Mouse (Mus musculus): ENCODE results near the gene Wdfy1. TPM values are rescaled to one million over a fixed set of nuclear protein-coding genes. Genes with fewer than 3 reads are reported as not detected.

Wdfy1 gene
- total RNA-seq, 2 experiments from 2014 or later, result 36.2 to 38.2 TPM

DNA sequence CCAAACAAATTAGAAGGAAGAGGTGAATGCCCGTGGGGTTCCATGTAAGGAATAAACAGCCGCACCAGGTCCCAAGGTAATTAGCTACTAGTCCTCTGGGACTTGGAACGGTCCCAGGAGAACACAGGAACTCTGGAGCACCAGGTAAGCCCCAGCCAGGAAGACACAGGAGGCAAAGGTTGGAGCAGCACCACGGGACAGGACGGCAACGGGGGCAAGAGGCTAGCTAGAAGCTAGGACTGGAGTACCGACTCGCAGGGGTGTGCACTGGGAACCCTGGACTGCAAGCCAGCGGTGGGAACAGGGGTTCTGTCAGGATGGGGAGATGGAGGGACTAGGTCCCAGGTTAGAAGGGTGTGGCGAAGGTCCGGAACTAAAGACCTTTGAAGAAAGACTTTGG is 15.3 kb downstream of the Wdfy1 start:
- DNase-seq, result no peak

DNA sequence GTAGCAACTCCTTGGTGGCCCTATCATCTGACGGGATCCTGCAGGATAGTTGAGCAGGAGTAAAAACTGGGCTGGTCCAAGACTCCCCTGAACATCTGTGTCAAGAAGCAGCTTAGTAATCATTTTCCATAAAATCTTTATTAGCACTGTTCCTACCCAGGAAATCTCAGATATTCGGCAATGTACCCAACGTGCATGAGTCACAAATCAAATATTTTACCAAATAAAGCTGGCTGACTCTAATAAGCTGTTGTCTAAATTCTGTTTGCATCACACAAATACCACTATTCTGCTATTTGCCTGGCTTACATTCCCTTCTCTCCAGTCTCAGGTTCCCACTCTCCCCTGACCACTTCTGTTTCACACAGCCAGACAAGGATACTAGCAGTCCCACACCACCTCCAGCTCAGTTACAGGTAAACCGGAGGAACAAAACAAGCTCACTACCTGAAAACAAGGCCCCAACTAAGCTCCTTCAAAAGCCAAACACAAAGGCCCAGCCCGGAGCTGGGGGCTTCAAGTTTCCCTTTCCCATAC is 16.4 kb downstream of the Wdfy1 start:
- no peak for DNase-seq

DNA sequence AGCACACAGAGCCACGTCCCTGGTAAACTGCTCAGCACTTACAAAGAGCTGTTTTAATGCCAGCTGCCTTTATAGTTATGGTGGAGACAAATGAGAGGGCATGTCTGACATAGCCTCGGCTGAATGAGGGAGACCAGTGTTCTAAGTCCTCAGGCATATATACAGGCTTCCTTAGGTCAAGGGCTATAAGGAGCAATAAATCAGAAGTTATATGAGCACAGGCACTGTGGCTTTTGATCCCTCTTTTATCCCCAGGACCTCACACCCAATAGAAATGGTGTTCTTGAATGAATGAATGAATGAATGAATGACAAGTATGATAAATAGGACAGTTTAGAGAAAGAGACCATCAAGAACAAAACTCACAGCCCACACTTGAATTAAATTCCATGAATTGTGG is 16.9 kb downstream of the Wdfy1 start:
- no peak for DNase-seq

DNA sequence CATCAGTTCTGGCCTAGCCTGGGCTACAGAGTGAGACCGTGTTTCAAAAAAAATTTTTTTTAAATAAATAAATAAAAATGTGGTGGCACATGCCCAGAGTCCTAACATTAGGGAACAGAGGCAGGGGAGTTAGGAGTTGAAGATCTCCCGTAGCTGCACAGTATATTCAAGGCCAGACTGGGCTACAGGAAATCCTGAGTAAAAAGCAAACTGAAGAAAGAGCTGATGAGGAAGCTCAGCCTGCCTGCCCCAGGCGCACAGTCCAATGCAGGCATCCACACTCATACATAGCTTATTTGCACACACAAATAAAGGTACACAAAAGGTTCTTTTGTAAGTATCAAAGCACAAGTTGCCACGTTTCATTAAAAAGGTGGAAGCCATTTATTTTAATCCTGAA is 18.3 kb downstream of the Wdfy1 start:
- DNase-seq, result no peak

DNA sequence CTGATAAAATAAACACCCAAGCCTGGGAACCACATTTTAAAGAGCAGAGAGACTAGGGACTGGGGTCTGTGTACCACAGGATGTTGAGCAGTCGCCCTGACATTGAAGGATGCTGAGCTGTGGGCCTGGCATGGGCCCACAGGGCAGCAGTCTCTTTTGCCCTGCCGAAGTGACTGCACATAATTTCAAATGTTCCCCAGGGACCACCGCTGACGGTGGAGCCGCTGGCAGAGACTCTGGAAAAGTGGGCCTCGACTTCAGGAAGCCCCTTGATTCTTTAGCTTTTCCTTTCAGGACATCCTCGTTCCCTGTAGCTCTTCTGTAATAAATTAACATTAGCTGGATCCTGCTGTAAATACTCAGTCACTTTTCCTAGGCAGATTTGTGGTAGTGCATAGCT is 18.8 kb downstream of the Wdfy1 start:
- no peak for DNase-seq

DNA sequence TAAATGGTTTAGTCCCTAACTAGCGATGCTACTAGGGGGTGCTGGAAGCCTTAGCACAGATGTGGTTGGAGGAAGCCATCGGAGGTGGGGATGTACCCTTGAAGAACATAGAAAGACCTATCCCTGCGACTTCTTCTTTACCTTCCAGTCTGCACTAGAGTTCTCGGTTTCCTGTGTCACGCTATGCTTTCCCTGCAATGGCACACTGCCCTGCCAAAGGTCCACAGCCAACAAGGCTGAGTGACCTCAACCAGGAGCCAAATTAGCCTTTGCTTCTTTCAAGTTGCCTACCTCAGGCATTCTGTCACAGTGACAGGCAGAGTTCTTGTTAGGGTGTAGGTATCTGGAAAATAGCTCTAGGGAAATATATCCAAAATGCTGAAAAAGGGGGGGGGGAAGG is 19.5 kb downstream of the Wdfy1 start:
- DNase-seq, result no peak

DNA sequence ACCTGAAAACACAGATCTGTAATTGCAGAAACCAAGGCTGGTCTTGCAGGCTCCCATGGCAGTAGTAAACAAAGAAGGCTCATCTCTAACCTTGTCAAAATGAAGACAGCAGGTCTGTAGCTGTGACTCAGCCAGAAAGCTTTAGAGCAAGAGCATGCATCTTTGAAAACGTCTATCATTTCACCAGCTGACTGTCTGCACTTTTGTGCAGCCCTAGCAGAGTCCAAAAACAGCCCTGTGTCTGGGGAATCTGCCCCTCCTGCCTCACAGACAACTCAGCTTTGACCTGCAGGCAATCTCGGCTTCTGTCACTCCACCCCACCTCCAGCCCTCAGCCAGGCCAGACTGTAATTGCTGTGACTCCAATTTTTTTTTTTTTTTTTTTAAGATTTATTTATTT is 20.6 kb downstream of the Wdfy1 start:
- DNase-seq, result no peak

DNA sequence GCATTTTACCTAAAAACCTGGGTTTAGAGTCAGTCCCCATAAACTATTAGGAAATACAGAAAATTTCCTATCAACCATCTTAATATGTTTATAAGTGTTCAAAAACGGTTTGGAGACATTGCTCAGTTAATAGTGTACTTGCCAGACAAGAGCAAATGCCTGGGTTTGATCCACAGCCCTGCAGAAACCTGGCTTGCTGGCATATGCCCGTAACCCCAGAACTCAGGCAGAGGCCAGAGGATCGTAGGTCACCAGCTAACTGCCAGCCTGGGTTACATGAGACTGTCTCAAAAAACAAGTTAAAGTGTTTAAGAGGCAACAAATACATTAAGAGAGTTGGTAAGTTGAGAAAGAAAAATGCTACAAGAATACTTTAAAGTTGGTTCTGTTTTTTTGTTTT is 21.0 kb downstream of the Wdfy1 start:
- DNase-seq, result no peak

DNA sequence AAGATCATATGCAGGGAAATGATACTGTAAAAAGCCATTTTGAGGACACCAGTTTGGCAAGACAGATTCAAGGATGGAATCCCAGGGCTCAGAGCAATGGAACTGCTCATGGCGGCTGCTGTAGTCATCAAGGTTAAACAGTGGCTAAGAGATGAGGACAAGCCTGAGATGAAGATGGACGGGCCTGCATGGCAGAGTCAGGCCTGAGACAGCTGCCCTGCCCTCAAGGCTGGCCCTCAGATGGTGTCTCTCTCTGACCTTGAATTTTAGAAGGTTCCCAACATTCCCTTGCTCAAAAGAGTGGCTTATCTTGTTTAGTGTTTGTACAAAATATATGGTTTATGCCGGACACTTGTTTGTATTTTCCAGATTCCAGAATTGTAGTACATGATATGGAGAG is 22.5 kb downstream of the Wdfy1 start:
- DNase-seq, result no peak

DNA sequence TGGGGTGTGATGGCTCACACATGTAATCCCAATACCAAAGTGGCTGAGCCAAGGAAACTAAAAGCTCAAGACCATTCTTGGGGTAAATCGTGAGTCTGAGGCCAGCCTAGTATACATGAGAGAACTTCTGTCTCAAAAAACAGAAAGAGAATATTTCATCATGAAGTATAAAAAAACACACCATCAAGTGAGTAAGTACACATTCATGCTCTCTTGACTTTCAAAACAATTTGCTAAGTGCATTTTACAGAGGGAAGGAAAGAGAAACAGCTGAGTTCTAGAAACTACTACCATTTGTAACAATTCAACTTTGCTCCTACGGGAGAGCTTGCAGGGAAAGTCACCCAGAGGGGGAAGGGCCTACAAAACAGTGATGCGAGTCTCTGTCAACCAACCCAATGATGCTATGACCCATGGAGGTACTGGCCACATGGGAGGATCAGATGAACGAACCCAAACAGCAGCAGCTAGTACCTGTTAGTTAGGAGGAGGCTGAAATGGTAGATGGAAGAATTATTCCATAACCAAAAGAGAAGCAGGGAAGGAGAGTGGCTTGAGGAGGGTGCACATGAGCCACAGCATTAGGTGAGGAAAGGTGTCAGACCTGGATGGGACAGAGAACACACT is 23.1 kb downstream of the Wdfy1 start:
- DNase-seq, result no peak

DNA sequence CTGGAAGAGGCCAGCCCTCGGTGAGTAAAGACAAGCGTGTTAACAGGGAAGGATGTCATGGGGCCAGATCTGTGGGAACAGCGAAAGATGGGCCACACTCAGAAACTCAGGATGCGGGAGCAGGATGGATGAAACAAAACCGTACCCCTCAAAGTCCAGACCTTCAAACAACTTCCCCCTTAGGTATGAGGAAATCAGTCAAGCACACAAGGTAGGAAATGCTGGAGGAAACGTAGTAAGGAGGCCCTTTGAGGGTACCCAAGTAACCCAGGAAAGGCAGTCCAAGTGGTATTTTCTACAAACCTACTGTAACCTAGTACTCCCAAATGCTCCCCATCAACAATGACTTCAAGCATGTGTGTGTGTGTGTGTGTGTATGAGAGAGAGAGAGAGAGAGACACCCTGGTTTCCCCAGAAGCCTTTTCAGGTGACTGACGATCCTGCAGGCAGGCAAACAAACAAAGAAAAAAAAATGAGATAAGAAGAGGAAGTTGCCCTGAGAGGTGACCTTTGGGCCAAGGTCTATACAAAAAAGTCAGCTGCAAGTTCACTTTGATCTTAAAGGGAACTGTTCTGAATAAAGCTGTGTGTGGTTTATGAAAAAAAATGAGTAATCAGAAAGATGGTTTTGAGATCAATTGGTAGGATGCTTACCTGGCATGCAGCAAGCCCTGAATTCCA is 23.8 kb downstream of the Wdfy1 start:
- DNase-seq, result no peak

DNA sequence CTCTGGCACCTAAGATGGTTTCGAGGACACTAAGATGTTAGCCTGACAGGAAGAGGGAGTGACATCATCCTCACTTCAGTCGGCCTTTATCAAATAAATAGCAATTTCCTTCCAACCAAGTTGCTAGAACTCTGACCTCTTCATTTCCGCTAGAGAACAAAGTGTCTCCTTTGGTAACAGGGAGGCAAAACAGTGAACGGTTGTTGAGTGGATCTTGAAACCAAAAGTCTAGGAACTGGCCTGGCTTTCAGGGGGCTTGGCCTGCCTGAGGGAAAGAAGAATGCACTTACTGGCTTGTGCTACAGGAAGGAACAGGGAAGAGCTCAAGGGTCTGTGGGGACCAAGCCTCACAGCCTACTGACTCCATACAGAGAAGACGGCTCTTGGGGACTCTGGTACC is 24.8 kb downstream of the Wdfy1 start:
- no peak for DNase-seq

DNA sequence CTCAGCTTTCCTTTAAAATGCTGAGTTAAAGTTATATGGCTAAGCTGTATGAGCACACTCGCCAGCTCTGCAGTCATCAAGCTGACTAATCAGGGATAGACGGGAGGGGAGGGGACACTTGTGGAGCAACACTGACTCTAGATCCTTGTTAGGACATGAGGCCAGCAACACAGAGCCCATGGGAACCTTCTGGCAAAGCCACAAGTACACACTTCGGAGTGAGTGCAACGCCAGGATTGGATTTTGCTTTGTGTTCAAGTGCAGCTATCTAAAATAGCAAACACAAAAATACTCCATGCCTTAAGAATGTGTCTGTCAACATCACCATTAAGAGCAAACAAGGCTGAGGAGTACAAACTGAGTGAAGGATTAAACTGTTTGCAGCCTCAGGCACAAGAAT is 29.9 kb downstream of the Wdfy1 start:
- DNase-seq, result no peak

DNA sequence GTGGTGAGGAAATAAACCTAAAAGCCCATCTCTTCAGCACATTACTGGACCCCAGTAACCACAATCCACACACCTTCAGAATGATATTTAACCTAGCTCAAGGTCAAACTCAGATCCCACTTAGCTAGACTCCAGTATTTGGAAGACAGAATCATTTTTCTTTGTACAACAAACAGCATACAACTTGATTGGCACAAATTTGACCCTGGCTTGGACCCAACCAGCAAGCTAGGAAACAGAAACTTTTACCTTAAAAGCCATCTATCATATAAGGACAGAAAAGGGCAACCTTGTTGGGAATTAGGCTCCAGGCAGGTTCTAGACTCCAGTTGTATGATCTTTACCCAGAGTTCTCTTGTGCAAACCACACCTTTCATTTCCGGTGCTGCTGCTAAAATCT is 32.6 kb downstream of the Wdfy1 start:
- no peak for DNase-seq

DNA sequence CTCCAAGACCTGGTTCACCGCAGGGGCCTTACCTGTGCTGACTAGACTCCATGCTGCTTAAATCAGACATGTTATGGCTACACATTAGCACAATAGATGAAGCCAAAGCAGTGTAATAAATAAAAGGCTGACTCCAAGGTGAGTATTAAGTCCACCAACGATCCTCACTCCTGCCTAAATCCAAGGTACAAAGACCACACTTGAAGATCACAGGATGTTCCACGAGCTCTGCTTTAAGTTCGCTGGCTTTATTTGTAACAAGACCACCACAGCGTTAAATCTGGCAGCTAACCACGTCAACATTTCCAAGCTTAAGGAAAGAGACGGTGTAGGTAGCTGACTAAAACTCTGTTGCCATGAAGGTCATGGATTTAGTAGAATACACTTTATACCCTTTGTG is 33.0 kb downstream of the Wdfy1 start:
- DNase-seq, result no peak

DNA sequence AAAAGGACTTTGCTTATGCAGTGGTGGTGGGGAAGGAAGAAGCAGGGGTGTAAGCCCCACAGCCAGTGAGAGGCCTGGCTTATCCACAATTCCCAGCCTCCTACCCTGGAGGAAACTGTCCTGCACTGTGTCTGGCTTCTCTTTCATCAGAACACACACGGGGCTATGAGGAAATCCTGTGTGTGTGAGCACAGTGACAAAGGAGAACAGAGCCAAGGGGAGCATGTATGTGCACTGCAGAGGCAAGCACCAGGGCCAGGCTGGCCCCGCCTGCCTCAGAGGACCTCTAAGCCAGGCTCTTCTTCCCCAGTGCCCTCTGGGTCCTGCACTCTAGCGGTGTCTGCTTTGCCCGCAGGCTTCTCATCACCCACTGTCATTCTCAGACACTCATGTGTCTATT is 34.9 kb downstream of the Wdfy1 start:
- DNase-seq, result no peak

DNA sequence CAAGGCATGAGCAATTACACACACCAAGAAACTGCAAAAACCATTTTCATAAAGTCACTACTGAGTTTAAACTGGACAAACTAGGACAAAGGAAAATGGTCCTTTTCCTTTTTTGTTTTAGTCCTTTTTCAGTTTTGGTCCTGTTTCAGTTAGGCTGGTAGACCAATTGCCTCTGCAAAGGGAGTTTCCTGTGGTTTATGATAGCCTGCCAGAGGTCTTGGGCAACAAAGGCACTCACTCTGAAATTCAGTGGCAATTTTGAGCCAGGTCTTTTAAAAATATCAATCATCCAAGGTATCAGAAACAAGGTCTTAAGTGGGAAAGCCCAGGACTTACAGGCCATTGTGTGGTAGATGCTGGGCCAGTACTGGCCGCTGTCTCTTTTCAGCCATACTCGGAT is 36.2 kb downstream of the Wdfy1 start:
- DNase-seq, result no peak

DNA sequence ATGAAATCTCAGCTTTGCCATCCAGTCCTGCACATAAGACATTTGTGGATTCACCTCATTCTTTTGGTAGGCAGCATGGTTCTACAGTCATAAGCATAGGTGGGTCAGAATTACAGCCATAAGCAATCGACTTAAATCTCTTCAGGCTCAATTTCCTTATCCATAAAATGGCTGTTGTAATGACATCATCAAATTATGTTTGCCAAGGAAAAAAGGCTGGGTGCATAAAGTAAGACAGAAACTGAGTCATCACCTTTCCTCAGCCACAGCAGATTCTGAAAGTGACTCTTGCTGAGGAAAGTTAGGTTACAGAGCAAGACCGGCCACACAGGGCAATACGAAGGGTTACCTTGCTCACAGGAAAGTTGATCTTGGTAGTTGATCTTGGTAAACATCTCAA is 39.5 kb downstream of the Wdfy1 start:
- no peak for DNase-seq

DNA sequence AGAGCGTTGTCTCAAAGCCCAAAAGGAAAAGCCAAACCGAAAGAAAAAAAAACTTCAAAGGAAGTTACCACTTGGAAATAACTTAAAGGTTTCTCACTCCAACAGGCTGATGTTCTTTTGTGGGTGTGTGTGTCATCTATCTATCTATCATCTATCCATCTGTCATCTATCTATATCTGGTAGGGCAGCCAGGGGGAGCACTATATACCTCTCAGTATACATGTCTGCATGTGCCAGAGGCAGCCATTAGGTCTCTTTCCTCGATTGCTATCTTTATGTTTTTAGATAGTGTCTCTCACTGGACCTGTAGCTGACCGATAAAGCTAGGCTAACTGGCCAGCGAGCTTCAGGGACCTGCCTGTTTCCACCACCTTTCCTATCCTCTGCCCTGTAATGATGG is 41.1 kb downstream of the Wdfy1 start:
- DNase-seq, result no peak

DNA sequence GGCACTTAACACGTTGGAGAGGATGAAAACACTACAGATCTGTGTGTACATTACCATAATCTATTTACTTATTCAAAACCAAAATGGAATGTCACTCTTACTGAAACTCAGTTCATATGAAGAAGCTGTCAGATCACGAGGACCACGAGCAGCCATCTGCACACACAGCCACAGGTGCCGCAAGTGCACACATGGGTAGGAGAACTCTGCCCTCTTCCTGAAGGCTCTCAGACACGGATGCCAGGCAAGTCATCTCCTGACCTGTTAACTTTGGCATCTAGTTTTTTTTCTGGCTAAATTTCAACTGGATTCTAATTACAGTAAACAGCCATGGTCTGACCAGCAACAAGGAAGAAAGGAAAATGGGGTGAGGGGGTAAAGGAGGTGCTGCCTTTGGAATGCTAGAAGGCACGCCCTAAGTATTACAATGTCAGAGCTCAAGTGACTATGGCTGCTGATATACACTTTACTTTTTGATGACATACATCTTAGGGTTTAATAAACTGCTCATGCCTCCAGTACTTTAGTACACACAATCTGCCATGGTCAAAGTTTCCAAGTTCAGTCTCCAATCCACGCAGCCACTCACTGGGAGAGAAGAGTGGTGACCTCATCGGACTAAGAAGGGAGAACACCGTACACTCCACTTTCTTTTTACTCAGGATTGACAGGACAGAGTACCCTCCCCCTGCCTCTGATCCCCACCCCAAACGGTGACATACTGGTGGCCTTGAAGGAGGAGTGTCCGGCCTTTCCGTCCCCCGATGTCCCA is 61.6 kb downstream of the Wdfy1 start:
- no peak for DNase-seq

DNA sequence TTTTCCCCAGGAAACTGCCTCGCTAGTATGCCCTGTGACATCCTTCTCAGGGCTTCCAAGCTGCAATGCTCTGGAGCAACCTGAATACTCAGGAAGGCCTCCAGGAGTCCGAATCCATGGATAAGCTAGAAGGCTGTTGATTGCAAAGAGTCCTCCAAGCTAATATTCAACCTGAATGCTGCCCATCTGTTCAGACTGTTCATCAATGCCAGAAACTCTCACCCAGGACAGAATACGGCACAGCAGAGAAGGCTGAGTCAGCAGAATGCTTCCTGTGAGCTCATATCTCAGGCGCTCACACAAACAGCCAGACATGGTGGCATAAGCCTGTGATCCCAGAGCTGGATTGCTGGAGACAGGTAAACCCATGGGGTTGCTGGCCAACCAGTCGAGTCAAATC is 62.9 kb downstream of the Wdfy1 start:
- DNase-seq, result no peak

DNA sequence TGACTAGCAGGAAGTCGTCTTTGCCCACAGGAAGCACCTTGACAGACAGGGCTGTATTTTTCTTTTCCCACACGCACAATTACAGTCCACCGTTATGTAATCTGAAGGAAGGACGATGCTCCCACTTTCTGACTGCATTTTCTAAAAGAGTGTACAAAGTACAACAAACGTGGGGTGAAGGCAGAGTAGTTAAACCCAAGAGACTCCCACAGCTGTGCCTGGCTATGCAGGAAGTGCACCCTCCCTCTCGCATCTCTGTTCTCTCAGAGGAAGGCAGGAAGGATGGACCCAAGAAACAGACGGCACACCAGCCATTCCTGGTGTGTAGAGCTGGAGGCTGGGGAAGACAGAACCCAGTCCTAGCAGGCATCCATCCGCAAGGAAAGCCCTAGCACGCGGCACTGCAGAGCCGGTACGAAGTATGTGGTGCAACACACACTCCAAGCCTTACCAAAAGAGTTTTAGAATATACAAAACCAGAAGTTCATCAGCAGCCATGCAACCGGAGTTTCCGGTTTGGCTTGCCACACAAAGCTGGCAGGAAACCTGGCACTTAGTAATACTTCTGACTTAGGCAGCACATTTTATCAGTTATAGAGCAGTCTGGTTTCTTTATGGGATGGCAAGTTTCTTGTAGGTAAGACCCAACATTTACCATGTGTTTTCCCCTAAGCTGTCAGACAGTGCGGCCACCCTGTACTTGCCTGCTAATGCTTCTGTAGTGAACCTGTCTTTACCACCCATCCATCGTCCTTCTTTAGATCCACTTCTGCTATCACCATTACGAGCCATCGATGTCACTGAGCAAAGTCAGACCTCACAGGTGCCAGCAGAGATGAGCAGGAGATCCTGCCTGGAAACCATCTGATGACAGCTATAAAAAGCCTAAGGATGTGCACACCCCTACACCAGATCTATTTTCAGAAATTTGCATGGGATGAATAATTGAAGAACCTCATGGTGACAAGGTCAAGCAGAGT is 64.5 kb downstream of the Wdfy1 start:
- no peak for DNase-seq

DNA sequence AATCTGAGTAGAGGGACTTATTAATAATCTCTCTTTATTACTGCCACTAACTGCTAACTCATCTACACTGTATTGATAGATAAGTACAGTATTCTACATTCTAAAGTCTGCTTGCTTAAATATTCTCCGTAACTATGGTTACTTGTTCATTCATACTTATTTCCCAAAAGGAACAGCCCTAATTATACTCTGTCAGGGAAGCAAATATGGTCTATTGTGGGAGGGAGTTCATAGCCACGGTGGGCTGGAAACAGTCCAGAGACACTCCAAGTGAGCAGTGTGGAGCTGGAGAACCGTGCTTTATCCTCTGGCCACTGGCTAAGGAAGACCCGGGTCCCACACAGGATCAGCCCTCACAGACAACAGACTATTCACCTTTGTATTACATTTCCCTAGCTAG is 65.3 kb downstream of the Wdfy1 start:
- no peak for DNase-seq
